Mouse (Mus musculus) G1E (cell line): ENCODE results near the gene Per3.
A peak's percentile ranks its signal among the peaks of the same experiment; 100 is the strongest.

Source experiments
- CTCF ChIP-seq: IDR thresholded peaks from 2 replicates; pipeline ENCODE4 v1.5.1; 2012; ENCODE audit warnings: low read depth, low read length, inconsistent platforms, mixed read lengths
- GATA1 ChIP-seq: IDR thresholded peaks from 2 replicates; pipeline ENCODE4 v1.6.1; 2012; ENCODE audit warnings: borderline replicate concordance, low read length, inconsistent platforms, mixed read lengths
- GATA2 ChIP-seq: IDR thresholded peaks from 2 replicates; pipeline ENCODE4 v1.6.1; 2012; ENCODE audit warnings: low read depth, low read length, inconsistent platforms, borderline replicate concordance
- POLR2AphosphoS5 ChIP-seq: IDR thresholded peaks from 2 replicates; pipeline ENCODE4 v1.6.1; 2012; ENCODE audit warnings: low read depth, low read length, inconsistent platforms; ENCODE audit not compliant: insufficient replicate concordance
- TAL1 ChIP-seq: conservative IDR thresholded peaks from 2 replicates; pipeline ENCODE4 v1.6.1; 2012; ENCODE audit warnings: low read depth, low read length, inconsistent platforms, mixed read lengths

GRCm38 (mm10) chr4:150964635-150965554 is 79.6 kb downstream of the Per3 start:
- TF ChIP-seq POLR2AphosphoS5 = no peak
- TF ChIP-seq CTCF = peak; percentile 62
- no peak for TF ChIP-seq GATA1
- TF ChIP-seq GATA2 = no peak
- TF ChIP-seq TAL1 = no peak
